Mouse (Mus musculus): ENCODE measurements at regions not wholly inside any gene's neighbourhood (a gene's known extent, or its start where the extent isn't known, plus 50 kb on each side); places are given as distances from the start of the nearest gene placed in this dataset.

DNA sequence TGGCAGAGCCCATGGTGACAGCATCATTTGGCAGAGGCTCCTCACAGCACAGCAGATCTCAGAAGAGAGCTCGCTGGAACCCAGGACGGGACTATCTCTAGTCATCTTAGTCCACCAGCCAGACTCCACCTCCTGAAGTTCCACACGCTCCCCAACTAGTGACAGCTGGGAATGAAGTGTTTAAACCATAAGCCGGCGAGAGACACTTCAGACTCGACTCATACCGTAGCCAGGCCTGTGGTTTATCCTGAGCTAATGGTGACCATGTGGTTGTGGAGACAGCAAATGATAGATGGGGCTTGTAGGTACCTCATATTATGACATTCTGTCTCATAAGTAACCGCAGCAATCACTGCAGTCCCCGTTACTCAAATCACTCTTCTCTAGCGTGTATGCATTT lies 52.1 kb upstream of the Runx1 start:
- TF ChIP-seq CTCF (IDR thresholded peaks at IDR 0.05; ENCODE audit: borderline replicate concordance, control insufficient read depth, extremely low read depth, insufficient read depth, low read length, poor library complexity): no peak
- no peak for TF ChIP-seq POLR2A (IDR thresholded peaks at IDR 0.05; ENCODE audit: control insufficient read depth, extremely low read depth, insufficient read depth, low read length, poor library complexity)
